Mouse (Mus musculus): Measurements from ENCODE around the gene Sncg.

Sncg gene

GRCm38 (mm10) chr14:34343078-34343477 lies 31.5 kb downstream of the Sncg start:
- DNase-seq (ENCODE audit: extremely low spot score, low spot score), result no peak

DNA sequence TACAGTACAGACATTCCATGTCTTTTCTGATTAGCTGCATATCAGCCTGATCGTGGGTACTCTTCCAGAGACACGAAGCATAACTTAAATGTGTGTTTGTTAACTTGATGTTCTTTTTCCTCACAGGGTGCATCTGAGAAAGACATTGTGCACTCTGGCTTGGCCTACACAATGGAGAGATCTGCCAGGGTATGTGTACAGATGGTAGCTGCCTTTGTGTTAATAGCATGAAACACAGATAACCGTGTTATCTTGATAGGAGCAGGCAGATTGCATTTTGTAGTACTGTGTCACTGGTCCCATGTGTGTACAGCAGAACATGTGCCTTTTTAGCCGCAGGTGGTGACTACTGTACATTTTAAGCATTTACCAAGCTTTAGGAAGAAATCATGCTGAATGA lies 32.6 kb downstream of the Sncg start:
- no peak for DNase-seq (ENCODE audit: extremely low spot score, low spot score)

- no peak for DNase-seq (ENCODE audit: extremely low spot score, low spot score)
Observed at GRCm38 (mm10) chr14:34339446-34339845, 35.1 kb downstream of the Sncg start.

DNA sequence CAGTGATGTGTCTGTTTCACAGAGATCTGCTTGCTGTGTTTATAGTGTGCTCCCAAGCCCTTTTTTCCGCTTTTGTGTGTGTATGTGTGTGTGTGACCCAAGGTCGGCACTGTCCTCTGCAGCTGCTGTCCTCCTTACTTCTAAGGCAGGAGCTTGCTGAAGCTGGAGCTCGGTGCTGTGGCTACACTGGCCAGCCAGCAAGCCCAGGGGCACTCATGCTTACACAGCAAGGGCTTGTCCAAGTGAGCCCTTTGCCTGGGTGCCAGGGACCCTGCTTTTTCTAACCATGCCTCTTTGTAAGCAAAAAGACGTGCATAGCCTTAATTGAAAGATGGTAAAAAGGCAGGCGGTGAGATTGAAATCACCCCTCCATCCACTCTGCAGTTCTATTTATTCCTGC lies 42.1 kb downstream of the Sncg start:
- no peak for DNase-seq (ENCODE audit: extremely low spot score, low spot score)

GRCm38 (mm10) chr14:34331886-34332285 lies 42.7 kb downstream of the Sncg start:
- DNase-seq (ENCODE audit: extremely low spot score, low spot score), result no peak

GRCm38 (mm10) chr14:34330657-34331158 lies 43.9 kb downstream of the Sncg start:
- no peak for DNase-seq (ENCODE audit: extremely low spot score, low spot score)

DNA sequence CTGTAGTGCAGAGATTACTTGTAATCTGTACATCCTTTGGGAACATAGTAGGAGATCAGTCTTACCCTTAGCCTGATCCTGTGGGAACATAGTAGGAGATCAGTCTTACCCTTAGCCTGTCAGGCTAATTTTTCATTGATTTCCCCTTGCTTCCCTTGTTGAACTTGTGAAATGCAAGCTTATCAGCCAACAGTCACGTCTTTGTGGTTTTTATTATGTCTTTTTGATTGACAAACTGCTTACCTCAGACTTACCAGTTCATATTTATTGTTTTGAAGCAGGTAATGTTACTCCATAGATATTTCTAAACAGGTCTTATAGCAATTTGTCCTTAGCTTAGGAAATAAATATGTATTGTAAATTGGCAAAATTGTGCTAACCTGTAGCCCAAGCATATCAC lies 47.0 kb downstream of the Sncg start:
- no peak for DNase-seq (ENCODE audit: extremely low spot score, low spot score)

GRCm38 (mm10) chr14:34326606-34327005 lies 48.0 kb downstream of the Sncg start:
- no peak for DNase-seq (ENCODE audit: extremely low spot score, low spot score)

DNA sequence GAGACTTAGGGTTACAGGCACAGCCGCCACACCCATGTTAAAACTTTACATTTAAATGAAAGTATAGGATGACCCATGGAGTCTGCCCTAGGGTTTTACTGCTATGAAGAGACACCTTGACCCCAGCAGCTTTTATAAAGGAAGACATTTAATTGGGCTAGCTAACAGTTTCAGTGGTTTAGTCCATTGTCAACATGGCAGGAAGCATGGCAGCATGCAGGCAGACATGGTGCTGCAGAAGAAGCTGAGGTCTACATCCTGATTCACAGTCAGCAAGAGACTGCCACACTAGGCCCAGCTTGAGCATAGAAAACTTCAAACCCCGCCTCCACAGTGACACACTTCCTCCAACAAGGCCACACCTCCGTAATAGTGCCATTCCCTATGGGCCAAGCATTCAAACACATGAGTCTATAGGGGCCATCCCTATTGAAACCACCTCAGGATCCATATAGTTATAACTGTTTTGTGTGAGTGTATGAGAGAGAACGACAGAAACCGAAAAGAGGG lies 51.0 kb downstream of the Sncg start:
- no peak for DNase-seq (ENCODE audit: extremely low spot score, low spot score)
